Mouse (Mus musculus) liver, adult 2 months (tissue): Measurements from ENCODE around the gene Edf1. TPM values are rescaled to one million over a fixed set of nuclear protein-coding genes. Genes with fewer than 3 reads are reported as not detected.

Experiments used
- DNase-seq: peaks from one replicate; pipeline ENCODE4 v3.0.0-alpha.2; 2011; ENCODE audit warnings: low read depth, low spot score; ENCODE audit errors: extremely low read depth
- H3K27ac ChIP-seq: fragments of 200-500 bp; replicated peaks from 2 replicates; pipeline ENCODE4 v1.5.1; 2012; ENCODE audit warnings: low read depth, mild to moderate bottlenecking, control low read depth, inconsistent platforms, low read length; ENCODE audit not compliant: insufficient read depth
- H3K27me3 ChIP-seq: fragments of 200-500 bp; 2 replicates; pipeline ENCODE4 v1.6.1; 2012; ENCODE audit warnings: mild to moderate bottlenecking, moderate library complexity, low read length, inconsistent platforms; ENCODE audit not compliant: control insufficient read depth, insufficient read depth
- H3K36me3 ChIP-seq: fragments of 200-500 bp; 2 replicates; pipeline ENCODE4 v1.6.1; 2012; ENCODE audit warnings: low read length, inconsistent platforms; ENCODE audit not compliant: control insufficient read depth, insufficient read depth
- H3K4me1 ChIP-seq: fragments of 200-500 bp; 2 replicates; pipeline ENCODE4 v1.6.1; 2011; ENCODE audit warnings: low read length; ENCODE audit not compliant: control insufficient read depth, insufficient read depth
- H3K4me3 ChIP-seq: fragments of 200-500 bp; 2 replicates; pipeline ENCODE4 v1.5.1; 2011; ENCODE audit warnings: low read depth, mild to moderate bottlenecking, control low read depth, low read length, moderate library complexity; ENCODE audit not compliant: insufficient read depth
- H3K79me2 ChIP-seq: fragments of 200-500 bp; 2 replicates; pipeline ENCODE4 v1.6.1; 2012; ENCODE audit warnings: inconsistent platforms, mild to moderate bottlenecking, low read length, moderate library complexity; ENCODE audit not compliant: control insufficient read depth, insufficient read depth
- H3K9ac ChIP-seq: fragments of 200-500 bp; 2 replicates; pipeline ENCODE4 v1.6.1; 2012; ENCODE audit warnings: low read depth, mild to moderate bottlenecking, control low read depth, inconsistent platforms, low read length
- CTCF ChIP-seq: fragments of 200-500 bp; IDR thresholded peaks from 2 replicates; pipeline ENCODE4 v1.5.1; 2011; ENCODE audit warnings: low read depth, low read length, control low read depth
- POLR2A ChIP-seq: fragments of 200-500 bp; IDR thresholded peaks from 2 replicates; pipeline ENCODE4 v1.6.1; 2011; ENCODE audit warnings: low read length, control low read depth; ENCODE audit not compliant: insufficient read depth; ENCODE audit errors: extremely low read depth
- WGBS: fragments of 180-500 bp; shearing (Covaris S2); methylation state at CpG from one replicate; pipeline ENCODE4 v1.1.7; 2018; 5-methylcytosine and 5-hydroxymethylcytosine counted together
- polyA plus RNA-seq: library from polyadenylated mRNA; depleted of rRNA; stranded (reverse); fragments of >200 nt; gene quantifications from 2 replicates; pipeline ENCODE4 v1.2.3, GENCODE M21; 2012; rRNA removed
- total RNA-seq: library from RNA; depleted of rRNA; stranded (reverse); fragments of >200 nt; gene quantifications from 2 replicates; pipeline ENCODE4 v1.2.3, GENCODE M21; 2014; rRNA removed

The Edf1 gene
- total RNA-seq, result 206 and 247 TPM in 2 replicates
- polyA plus RNA-seq, result 153 and 186 TPM in 2 replicates

- TF ChIP-seq CTCF (no peak), POLR2A (peak; percentile 53; the same call in 1 of the 2 replicates)
- peak within 1 kb of the TSS; percentile 94 for H3K27ac ChIP-seq
- 1% methylated on average over 61 of the region's 61 CpGs for WGBS
- H3K4me3 ChIP-seq, result peak within 1 kb of the TSS; percentile 78
- H3K4me1 ChIP-seq, result peaks cover 10% of the 10 kb centered on the region
- DNase-seq, result peak; percentile 79
- H3K36me3 ChIP-seq, result peaks cover 28% of the 10 kb centered on the region
- no peaks in the 10 kb centered on the region for H3K27me3 ChIP-seq
- peak within 1 kb of the TSS; percentile 93 for H3K9ac ChIP-seq
- H3K79me2 ChIP-seq, result peaks cover 19% of the 10 kb centered on the region
These were observed at the start of gene Edf1 for GRCm38 (mm10) chr2:25557221-25557963. Gene Edf1, plus strand, starts transcription at chr2:25557847.

DNA sequence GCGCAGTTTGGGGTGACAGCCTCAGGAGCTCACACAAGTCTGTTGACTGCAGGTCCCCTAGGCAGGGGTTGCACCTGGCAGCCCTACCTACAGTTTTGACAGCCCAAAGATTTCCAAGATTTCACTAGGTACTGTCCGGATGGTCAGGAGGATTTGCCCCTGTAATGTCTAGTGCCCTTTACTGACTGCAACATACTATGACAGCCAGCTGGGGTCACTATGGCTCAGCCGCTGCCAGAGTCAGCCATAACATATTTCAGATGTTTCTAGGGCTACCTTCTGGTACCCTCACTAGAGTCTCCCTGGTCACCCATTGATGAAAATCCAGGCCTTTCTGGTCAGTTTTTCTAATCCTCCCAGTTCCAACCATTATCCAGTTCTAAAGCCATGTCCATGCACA, 47.7 kb upstream of the Edf1 start:
- no peak overlapping the region for H3K27ac ChIP-seq
- H3K4me3 ChIP-seq, result no peak overlapping the region
- no peaks in the 10 kb centered on the region for H3K36me3 ChIP-seq
- 78% methylated on average over 3 of the region's 3 CpGs for WGBS
- no peaks in the 10 kb centered on the region for H3K27me3 ChIP-seq
- H3K4me1 ChIP-seq, result no peaks in the 10 kb centered on the region
- TF ChIP-seq CTCF, result peak; percentile 50
- no peak for TF ChIP-seq POLR2A
- H3K9ac ChIP-seq, result no peak overlapping the region
- DNase-seq, result no peak
- H3K79me2 ChIP-seq, result no peaks in the 10 kb centered on the region

DNA sequence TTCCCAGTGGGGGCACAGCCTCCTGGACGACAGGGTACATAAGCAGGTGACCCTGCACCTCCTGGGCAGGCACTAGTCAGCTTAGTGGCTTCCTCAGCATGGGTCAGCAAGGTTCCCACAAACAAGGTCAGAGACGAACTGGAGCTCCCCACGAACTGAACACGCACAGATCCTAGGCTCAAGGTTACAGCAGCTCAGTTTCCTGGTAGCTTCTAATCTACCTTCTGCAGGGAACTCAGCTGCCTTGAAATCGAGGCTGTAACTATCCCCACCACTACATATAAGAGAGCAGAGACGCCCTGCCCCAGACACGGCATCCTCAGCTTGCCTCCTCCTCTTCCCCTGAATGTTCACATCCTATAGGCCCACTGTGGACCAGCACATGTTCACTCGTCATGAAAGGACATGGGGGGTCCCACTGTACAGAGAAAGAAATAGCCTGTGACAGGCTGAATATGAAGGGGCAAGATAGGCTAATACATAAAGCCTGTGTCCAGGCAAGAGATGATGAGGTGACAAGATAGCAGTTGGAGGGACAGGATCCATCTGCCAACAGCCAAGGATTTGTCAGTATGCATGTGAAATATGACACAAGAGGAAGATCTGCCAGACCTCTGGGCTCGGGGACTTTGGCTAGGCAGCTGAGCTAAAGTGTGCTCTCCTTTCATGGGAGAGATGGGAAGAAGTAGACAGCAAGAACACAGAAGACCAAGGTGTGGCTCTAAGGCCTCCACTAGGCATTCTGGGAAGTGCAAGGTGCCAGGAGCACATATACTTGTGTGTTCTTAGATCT, 30.9 kb upstream of the Edf1 start:
- WGBS, result 89% methylated on average over 9 of the region's 9 CpGs
- H3K4me3 ChIP-seq, result no peak overlapping the region
- H3K79me2 ChIP-seq, result no peaks in the 10 kb centered on the region
- H3K27ac ChIP-seq, result no peak overlapping the region
- TF ChIP-seq CTCF, result no peak
- no peak for TF ChIP-seq POLR2A
- no peak overlapping the region for H3K9ac ChIP-seq
- H3K4me1 ChIP-seq, result no peaks in the 10 kb centered on the region
- H3K36me3 ChIP-seq, result peaks cover 62% of the 10 kb centered on the region
- H3K27me3 ChIP-seq, result no peaks in the 10 kb centered on the region
- DNase-seq, result no peak

GRCm38 (mm10) chr2:25533707-25534106, 23.9 kb upstream of the Edf1 start:
- Histone ChIP-seq H3K27ac (peak overlapping the region; percentile 39; the same call in 1 of the 2 replicates), H3K4me1 (peaks cover 8% of the 10 kb centered on the region), H3K36me3 (peaks cover 30% of the 10 kb centered on the region), H3K79me2 (no peaks in the 10 kb centered on the region), H3K27me3 (no peaks in the 10 kb centered on the region), H3K9ac (no peak overlapping the region), H3K4me3 (no peak overlapping the region)
- TF ChIP-seq CTCF (no peak), POLR2A (no peak)
- WGBS, result 70% methylated on average over 2 of the region's 2 CpGs
- DNase-seq, result no peak

GRCm38 (mm10) chr2:25534178-25534865, 23.3 kb upstream of the Edf1 start:
- H3K27ac ChIP-seq, result peak overlapping the region; percentile 42
- H3K4me1 ChIP-seq, result peaks cover 8% of the 10 kb centered on the region
- peaks cover 24% of the 10 kb centered on the region for H3K36me3 ChIP-seq
- no peaks in the 10 kb centered on the region for H3K79me2 ChIP-seq
- no peaks in the 10 kb centered on the region for H3K27me3 ChIP-seq
- DNase-seq, result peak; percentile 92
- TF ChIP-seq POLR2A (no peak), CTCF (no peak)
- no peak overlapping the region for H3K4me3 ChIP-seq
- H3K9ac ChIP-seq, result no peak overlapping the region
- 41% methylated on average over 3 of the region's 3 CpGs for WGBS
